12 mouse cellular contexts compared by ENCODE assay signal in the genomic region with DNA sequence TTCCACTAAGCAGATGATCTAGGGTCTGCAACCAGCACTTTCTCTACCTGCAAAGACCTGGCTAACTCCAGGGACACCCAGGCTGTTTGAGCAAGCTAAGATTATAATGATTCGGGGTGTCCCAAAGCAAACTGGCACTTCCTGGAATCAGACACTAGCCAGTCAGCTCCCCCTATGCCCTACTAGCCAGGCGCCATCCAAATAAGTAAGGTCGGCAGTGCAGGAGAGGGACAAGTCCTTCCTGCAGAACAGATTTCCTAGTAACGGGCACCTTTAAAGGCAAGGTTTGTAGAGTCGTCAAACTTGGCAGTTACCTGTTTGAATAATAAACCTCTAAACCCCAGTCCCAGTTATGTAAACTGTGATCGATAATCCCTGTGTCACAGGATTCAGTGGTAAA. TPM values are rescaled to one million over a fixed set of nuclear protein-coding genes. Genes with fewer than 3 reads are reported as not detected.
DNase-seq lines count a peak whose midpoint lies in the region; ATAC-seq and TF ChIP-seq lines count a peak whose summit lies in the region.
"Had no signal": no experiment of that assay in that cellular context is flagged by ENCODE, and none has a peak within 500 bp of the region (broad histone marks: within the 10 kb centered on the region; RNA-seq: fewer than 3 reads in every experiment).

No protein-coding gene starts in this region.

- peaks cover 13% of the 10 kb centered on the region for H3K4me1 ChIP-seq in hindbrain, embryonic 12.5 days
- H3K4me1 ChIP-seq in hindbrain, embryonic 11.5 days (replicated peaks; ENCODE audit: control insufficient read depth, insufficient read depth, low read length) = no peaks in the 10 kb centered on the region
- H3K4me1 ChIP-seq in neural tube, embryonic 13.5 days (replicated peaks) = peaks cover 17% of the 10 kb centered on the region
- H3K4me1 ChIP-seq in heart, postnatal 0 days (ENCODE audit: control insufficient read depth, insufficient read depth) = peaks cover 29% of the 10 kb centered on the region
- H3K4me1 ChIP-seq in stomach, embryonic 16.5 days (ENCODE audit: control insufficient read depth, insufficient read depth, low read length) = peaks cover 10% of the 10 kb centered on the region

- no peak overlapping the region for H3K4me3 ChIP-seq in hindbrain, embryonic 12.5 days
- no peak overlapping the region for H3K4me3 ChIP-seq in hindbrain, embryonic 11.5 days (ENCODE audit: low read depth, low read length)
- no peak overlapping the region for H3K4me3 ChIP-seq in neural tube, embryonic 13.5 days
- no peak overlapping the region for H3K4me3 ChIP-seq in heart, postnatal 0 days (ENCODE audit: low read depth, low read length)
- H3K4me3 ChIP-seq in stomach, embryonic 16.5 days (replicated peaks; ENCODE audit: low read length) = no peak overlapping the region
- H3K4me3 ChIP-seq: limb, embryonic 15.5 days had no signal

- no peaks in the 10 kb centered on the region for H3K9me3 ChIP-seq in hindbrain, embryonic 12.5 days (replicated peaks)
- H3K9me3 ChIP-seq in hindbrain, embryonic 11.5 days (ENCODE audit: control insufficient read depth, low read length) = no peaks in the 10 kb centered on the region
- H3K9me3 ChIP-seq in neural tube, embryonic 13.5 days = no peaks in the 10 kb centered on the region
- no peaks in the 10 kb centered on the region for H3K9me3 ChIP-seq in heart, postnatal 0 days (replicated peaks; ENCODE audit: control insufficient read depth, low read length)
- no peaks in the 10 kb centered on the region for H3K9me3 ChIP-seq in stomach, embryonic 16.5 days (replicated peaks; ENCODE audit: control insufficient read depth, low read length)
- H3K9me3 ChIP-seq: limb, embryonic 15.5 days had no signal

- H3K36me3 ChIP-seq in hindbrain, embryonic 12.5 days = no peaks in the 10 kb centered on the region
- no peaks in the 10 kb centered on the region for H3K36me3 ChIP-seq in hindbrain, embryonic 11.5 days (ENCODE audit: control insufficient read depth, insufficient read depth, low read length)
- H3K36me3 ChIP-seq in neural tube, embryonic 13.5 days = peaks cover 4% of the 10 kb centered on the region; the same call in 1 of the 2 replicates
- no peaks in the 10 kb centered on the region for H3K36me3 ChIP-seq in heart, postnatal 0 days (replicated peaks; ENCODE audit: control insufficient read depth, insufficient read depth, low read length)
- H3K36me3 ChIP-seq in stomach, embryonic 16.5 days (ENCODE audit: control insufficient read depth, insufficient read depth, low read length) = no peaks in the 10 kb centered on the region; the same call in 1 of the 2 replicates
- H3K36me3 ChIP-seq: limb, embryonic 15.5 days had no signal

- no peaks in the 10 kb centered on the region for H3K27me3 ChIP-seq in hindbrain, embryonic 12.5 days
- H3K27me3 ChIP-seq in hindbrain, embryonic 11.5 days (ENCODE audit: control insufficient read depth, insufficient read depth, low read length) = no peaks in the 10 kb centered on the region
- H3K27me3 ChIP-seq in neural tube, embryonic 13.5 days = no peaks in the 10 kb centered on the region
- H3K27me3 ChIP-seq in heart, postnatal 0 days (ENCODE audit: control insufficient read depth, insufficient read depth, low read length) = no peaks in the 10 kb centered on the region
- H3K27me3 ChIP-seq in stomach, embryonic 16.5 days (ENCODE audit: control insufficient read depth, insufficient read depth, low read length) = no peaks in the 10 kb centered on the region
- H3K27me3 ChIP-seq: limb, embryonic 15.5 days had no signal

- DNase-seq in hindbrain, embryonic 11.5 days (ENCODE audit: low spot score) = no peak
- DNase-seq in neural tube, embryonic 10.5 days (ENCODE audit: extremely low spot score, low spot score) = no peak
- no peak for DNase-seq in heart, postnatal 0 days (ENCODE audit: low spot score)
- DNase-seq in right cerebral cortex, postnatal 10 days (ENCODE audit: low spot score in 2 of 2) = no peak
- DNase-seq: adrenal gland, postnatal 25 days; cerebellum, adult 11-12 months; spleen, adult 18-20 months; thymus, adult 18-20 months had no signal

- no peak for TF ChIP-seq CTCF in heart, postnatal 0 days (IDR thresholded peaks at IDR 0.05; ENCODE audit: low read depth)

- 0 out of 2 replicates have a peak overlapping the region, but pooled peaks have one; percentile 62 for H3K27ac ChIP-seq in hindbrain, embryonic 12.5 days
- no peak overlapping the region for H3K27ac ChIP-seq in hindbrain, embryonic 11.5 days (ENCODE audit: low read depth, low read length)
- H3K27ac ChIP-seq in neural tube, embryonic 13.5 days (replicated peaks) = peak overlapping the region; percentile 66; the same call in 1 of the 2 replicates
- peak overlapping the region; percentile 93 for H3K27ac ChIP-seq in heart, postnatal 0 days (ENCODE audit: low read depth)
- peak overlapping the region; percentile 46 for H3K27ac ChIP-seq in stomach, embryonic 16.5 days (ENCODE audit: low read length)

- WGBS in hindbrain, embryonic 12.5 days = 85% methylated on average over 6 of the region's 6 CpGs
- WGBS in hindbrain, embryonic 11.5 days = 82% methylated on average over 6 of the region's 6 CpGs
- WGBS in neural tube, embryonic 13.5 days = 84% methylated on average over 6 of the region's 6 CpGs
- WGBS in heart, postnatal 0 days = 50% methylated on average over 6 of the region's 6 CpGs
- WGBS in stomach, embryonic 16.5 days = 52% methylated on average over 6 of the region's 6 CpGs

- no peak overlapping the region for H3K4me2 ChIP-seq in hindbrain, embryonic 12.5 days (replicated peaks)
- H3K4me2 ChIP-seq in hindbrain, embryonic 11.5 days (replicated peaks; ENCODE audit: low read depth, low read length) = no peak overlapping the region
- H3K4me2 ChIP-seq in neural tube, embryonic 13.5 days = no peak overlapping the region
- H3K4me2 ChIP-seq in heart, postnatal 0 days (ENCODE audit: low read depth, low read length) = peak overlapping the region; percentile 47
- H3K4me2 ChIP-seq in stomach, embryonic 16.5 days (ENCODE audit: low read depth, low read length) = no peak overlapping the region
- H3K4me2 ChIP-seq: limb, embryonic 15.5 days had no signal

- no peak overlapping the region for H3K9ac ChIP-seq in hindbrain, embryonic 12.5 days
- H3K9ac ChIP-seq in hindbrain, embryonic 11.5 days (ENCODE audit: low read depth, low read length) = no peak overlapping the region
- H3K9ac ChIP-seq in neural tube, embryonic 13.5 days = peak overlapping the region; percentile 38; the same call in 1 of the 2 replicates
- H3K9ac ChIP-seq in heart, postnatal 0 days (replicated peaks; ENCODE audit: low read depth, low read length) = no peak overlapping the region
- H3K9ac ChIP-seq in stomach, embryonic 16.5 days (ENCODE audit: low read length) = no peak overlapping the region
- H3K9ac ChIP-seq: limb, embryonic 15.5 days had no signal

- ATAC-seq in hindbrain, embryonic 12.5 days (ENCODE audit: low FRiP score) = no peak
- ATAC-seq in hindbrain, embryonic 11.5 days (ENCODE audit: low FRiP score) = no peak
- no peak for ATAC-seq in neural tube, embryonic 13.5 days (ENCODE audit: low read depth)
- no peak for ATAC-seq in heart, postnatal 0 days (ENCODE audit: insufficient read depth, low read depth)
- no peak for ATAC-seq in stomach, embryonic 16.5 days (ENCODE audit: insufficient read depth, low FRiP score)

- no peak for TF ChIP-seq EP300 in heart, postnatal 0 days (IDR thresholded peaks at IDR 0.05; ENCODE audit: low read depth)

RNA-seq across cellular contexts. Expression of gene Has3, which starts 31.2 kb away (rescaled TPM):
- 0.22 and 0.27 TPM in 2 replicates for polyA plus RNA-seq in hindbrain, embryonic 12.5 days (2016; fragmentation: Nextera tagmentation; extraction: Ambion mirVana)
- 0.29 and 0.39 TPM in 2 replicates for polyA plus RNA-seq in hindbrain, embryonic 11.5 days (2014; fragmentation: Nextera tagmentation; extraction: Ambion mirVana)
- 0.47 and 0.74 TPM in 2 replicates for polyA plus RNA-seq in neural tube, embryonic 13.5 days (2015; fragmentation: Nextera tagmentation; extraction: Ambion mirVana)
- 2.5 and 4.6 TPM in 2 replicates for total RNA-seq in heart, postnatal 0 days (2014; rRNA removed; ENCODE audit: low replicate concordance)
- polyA plus RNA-seq in heart, postnatal 0 days (2015; fragmentation: Nextera tagmentation; extraction: Ambion mirVana) = 0.11 and 0.14 TPM in 2 replicates
- 0.81 and 0.96 TPM in 2 replicates for polyA plus RNA-seq in stomach, embryonic 16.5 days (2015; fragmentation: Nextera tagmentation; extraction: Ambion mirVana)

RNA-seq across cellular contexts. Expression of gene Utp4, which starts 54.6 kb away (rescaled TPM):
- 49.0 TPM in 2 replicates for polyA plus RNA-seq in hindbrain, embryonic 12.5 days (2016; fragmentation: Nextera tagmentation; extraction: Ambion mirVana)
- 65.7 and 73.0 TPM in 2 replicates for polyA plus RNA-seq in hindbrain, embryonic 11.5 days (2014; fragmentation: Nextera tagmentation; extraction: Ambion mirVana)
- 42.2 and 46.9 TPM in 2 replicates for polyA plus RNA-seq in neural tube, embryonic 13.5 days (2015; fragmentation: Nextera tagmentation; extraction: Ambion mirVana)
- 18.9 and 30.6 TPM in 2 replicates for total RNA-seq in heart, postnatal 0 days (2014; rRNA removed; ENCODE audit: low replicate concordance)
- polyA plus RNA-seq in heart, postnatal 0 days (2015; fragmentation: Nextera tagmentation; extraction: Ambion mirVana) = 26.0 and 29.1 TPM in 2 replicates
- 58.2 and 59.1 TPM in 2 replicates for polyA plus RNA-seq in stomach, embryonic 16.5 days (2015; fragmentation: Nextera tagmentation; extraction: Ambion mirVana)
